Comparison of ENCODE assay signal across 8 mouse cellular contexts in genomic region chr12:111670976-111671375, GRCm38 (mm10). TPM values are rescaled to one million over a fixed set of nuclear protein-coding genes. Genes with fewer than 3 reads are reported as not detected.
DNase-seq lines count a peak whose midpoint lies in the region; ATAC-seq lines count a peak whose summit lies in the region.

No protein-coding gene starts in this region.

- no peak for ATAC-seq in limb, embryonic 13.5 days (ENCODE audit: low FRiP score, low read depth)
- ATAC-seq in stomach, embryonic 15.5 days (ENCODE audit: insufficient read depth, low FRiP score, low read depth), result no peak
- no peak for ATAC-seq in CD4-positive, CD25-positive, alpha-beta regulatory T cell, adult 4 months

- H3K4me1 ChIP-seq in limb, embryonic 13.5 days, result peaks cover 37% of the 10 kb centered on the region
- H3K4me1 ChIP-seq in stomach, embryonic 15.5 days, result peaks cover 48% of the 10 kb centered on the region

- peaks cover 69% of the 10 kb centered on the region for H3K27me3 ChIP-seq in limb, embryonic 13.5 days
- H3K27me3 ChIP-seq in stomach, embryonic 15.5 days (replicated peaks), result peaks cover 28% of the 10 kb centered on the region

- peak overlapping the region; percentile 69 for H3K9ac ChIP-seq in limb, embryonic 13.5 days
- H3K9ac ChIP-seq in stomach, embryonic 15.5 days, result peak overlapping the region; percentile 61; the same call in 1 of the 2 replicates

- no peak overlapping the region for H3K27ac ChIP-seq in limb, embryonic 13.5 days
- 0 out of 2 replicates have a peak overlapping the region, but pooled peaks have one; percentile 11 for H3K27ac ChIP-seq in stomach, embryonic 15.5 days

- peak overlapping the region; percentile 98 for H3K4me2 ChIP-seq in limb, embryonic 13.5 days (replicated peaks)
- peak overlapping the region; percentile 96 for H3K4me2 ChIP-seq in stomach, embryonic 15.5 days

- no peaks in the 10 kb centered on the region for H3K36me3 ChIP-seq in limb, embryonic 13.5 days
- H3K36me3 ChIP-seq in stomach, embryonic 15.5 days, result no peaks in the 10 kb centered on the region

- DNase-seq in adrenal gland, adult 2 months, result peak; percentile 30
- no peak for DNase-seq in adrenal gland, postnatal 36 days
- DNase-seq in right cerebral cortex, postnatal 4 days, result peak; percentile 43
- DNase-seq in right cerebral cortex, postnatal 10 days (ENCODE audit: low spot score in 2 of 2), result no peak
- DNase-seq in cerebellum, postnatal 25 days, result no peak

- WGBS in limb, embryonic 13.5 days, result under 1% methylated on average over 30 of the region's 35 CpGs
- WGBS in stomach, embryonic 15.5 days, result 2% methylated on average over 34 of the region's 35 CpGs

- H3K9me3 ChIP-seq in limb, embryonic 13.5 days, result no peaks in the 10 kb centered on the region
- no peaks in the 10 kb centered on the region for H3K9me3 ChIP-seq in stomach, embryonic 15.5 days

- peak overlapping the region; percentile 59 for H3K4me3 ChIP-seq in limb, embryonic 13.5 days
- peak overlapping the region; percentile 61 for H3K4me3 ChIP-seq in stomach, embryonic 15.5 days (replicated peaks)

RNA-seq across cellular contexts. Expression of gene Ckb, which starts 1.2 kb away (rescaled TPM):
- 10 to 100 TPM; 30.9 to 96.5 TPM for total RNA-seq in adrenal gland, adult 2 months (2021)
- 192 and 265 TPM in 2 replicates for polyA plus RNA-seq in adrenal gland, adult 2 months (2012; rRNA removed)
- 10 to 100 TPM; 34.2 to 53.4 TPM for total RNA-seq in adrenal gland, postnatal 36 days (2021)
- polyA plus RNA-seq in limb, embryonic 13.5 days (2015; fragmentation: Nextera tagmentation; extraction: Ambion mirVana), result 128 and 135 TPM in 2 replicates
- 607 and 634 TPM in 2 replicates for polyA plus RNA-seq in stomach, embryonic 15.5 days (2015; fragmentation: Nextera tagmentation; extraction: Ambion mirVana)
- 10 to 100 TPM; 24.1 to 30.0 TPM for polyA plus RNA-seq in CD4-positive, CD25-positive, alpha-beta regulatory T cell, adult 4 months (2017; shearing (Covaris generic))

RNA-seq across cellular contexts. Expression of gene Trmt61a, which starts 6.9 kb away (rescaled TPM):
- 10 to 100 TPM; 13.7 to 15.8 TPM for total RNA-seq in adrenal gland, adult 2 months (2021)
- polyA plus RNA-seq in adrenal gland, adult 2 months (2012; rRNA removed), result 74.9 and 79.6 TPM in 2 replicates
- 10 to 100 TPM; 15.7 to 18.6 TPM for total RNA-seq in adrenal gland, postnatal 36 days (2021)
- polyA plus RNA-seq in limb, embryonic 13.5 days (2015; fragmentation: Nextera tagmentation; extraction: Ambion mirVana), result 10.7 and 13.0 TPM in 2 replicates
- polyA plus RNA-seq in stomach, embryonic 15.5 days (2015; fragmentation: Nextera tagmentation; extraction: Ambion mirVana), result 14.6 TPM in 2 replicates
- 1 to 10 TPM; 2.9 to 4.8 TPM for polyA plus RNA-seq in CD4-positive, CD25-positive, alpha-beta regulatory T cell, adult 4 months (2017; shearing (Covaris generic))

RNA-seq across cellular contexts. Expression of gene Bag5, which starts 42.1 kb away (rescaled TPM):
- total RNA-seq in adrenal gland, adult 2 months (2021), result 10 to 100 TPM; 32.5 to 37.7 TPM
- 8.0 and 12.0 TPM in 2 replicates for polyA plus RNA-seq in adrenal gland, adult 2 months (2012; rRNA removed)
- total RNA-seq in adrenal gland, postnatal 36 days (2021), result 10 to 100 TPM; 37.2 to 39.8 TPM
- polyA plus RNA-seq in limb, embryonic 13.5 days (2015; fragmentation: Nextera tagmentation; extraction: Ambion mirVana), result 62.7 and 63.0 TPM in 2 replicates
- 49.5 and 50.9 TPM in 2 replicates for polyA plus RNA-seq in stomach, embryonic 15.5 days (2015; fragmentation: Nextera tagmentation; extraction: Ambion mirVana)
- 10 to 100 TPM; 32.5 to 37.9 TPM for polyA plus RNA-seq in CD4-positive, CD25-positive, alpha-beta regulatory T cell, adult 4 months (2017; shearing (Covaris generic))

RNA-seq across cellular contexts. Expression of gene Apopt1, which starts 42.1 kb away (rescaled TPM):
- 10 to 100 TPM; 67.7 to 70.0 TPM for total RNA-seq in adrenal gland, adult 2 months (2021)
- 191 and 279 TPM in 2 replicates for polyA plus RNA-seq in adrenal gland, adult 2 months (2012; rRNA removed)
- total RNA-seq in adrenal gland, postnatal 36 days (2021), result 10 to 100 TPM; 58.8 to 76.2 TPM
- polyA plus RNA-seq in limb, embryonic 13.5 days (2015; fragmentation: Nextera tagmentation; extraction: Ambion mirVana), result 60.8 and 61.0 TPM in 2 replicates
- polyA plus RNA-seq in stomach, embryonic 15.5 days (2015; fragmentation: Nextera tagmentation; extraction: Ambion mirVana), result 46.4 and 51.3 TPM in 2 replicates
- polyA plus RNA-seq in CD4-positive, CD25-positive, alpha-beta regulatory T cell, adult 4 months (2017; shearing (Covaris generic)), result 10 to 100 TPM; 69.2 to 69.5 TPM

Comparison
In these comparisons a context has a peak if more than half of its experiments do, and no peak if none do; other contexts are left out.
1. DNase-seq: peak in adrenal gland, adult 2 months (single experiment) and right cerebral cortex, postnatal 4 days (single experiment); none in adrenal gland, postnatal 36 days (0 of 2), right cerebral cortex, postnatal 10 days (0 of 2) and cerebellum, postnatal 25 days (0 of 2).